Comparison of ENCODE assay signal across 7 mouse cellular contexts in the genomic region with DNA sequence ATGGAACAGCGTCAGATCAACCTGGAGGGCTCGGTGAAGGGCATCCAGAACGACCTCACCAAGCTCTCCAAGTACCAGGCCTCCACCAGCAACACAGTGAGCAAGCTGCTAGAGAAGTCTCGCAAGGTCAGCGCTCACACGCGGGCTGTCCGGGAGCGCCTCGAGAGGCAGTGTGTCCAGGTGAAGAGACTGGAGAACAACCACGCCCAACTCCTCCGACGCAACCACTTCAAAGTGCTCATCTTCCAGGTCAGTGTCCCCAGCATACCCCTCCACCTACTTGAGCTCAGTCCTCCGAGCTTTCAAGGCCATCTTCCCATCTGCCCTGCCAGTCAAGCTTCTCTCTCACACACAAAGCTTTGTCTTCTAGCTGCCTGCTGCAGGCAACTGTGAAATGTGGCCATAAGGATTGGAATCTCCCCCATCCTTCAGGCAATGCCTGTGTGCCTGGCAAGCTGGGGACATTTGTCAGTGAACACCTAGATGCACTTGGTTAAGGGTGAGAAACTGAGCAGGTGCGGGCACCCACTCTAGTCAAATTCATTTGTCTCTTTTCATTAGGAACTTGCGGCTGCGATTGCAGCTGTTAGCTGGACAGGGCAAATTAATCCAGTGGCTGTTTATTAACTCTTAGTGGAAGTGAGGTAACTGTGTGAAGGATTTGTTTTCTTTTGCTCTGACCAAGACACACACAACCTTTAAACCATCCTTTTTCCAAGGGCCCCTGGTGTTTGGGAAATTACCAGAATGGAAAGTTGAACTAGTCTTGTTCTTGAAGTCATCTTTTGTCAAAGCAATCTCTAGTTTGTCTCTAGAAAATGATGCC. TPM values are rescaled to one million over a fixed set of nuclear protein-coding genes. Genes with fewer than 3 reads are reported as not detected.
DNase-seq lines count a peak whose midpoint lies in the region; ATAC-seq and TF ChIP-seq lines count a peak whose summit lies in the region.

No protein-coding gene starts in this region.

- peak overlapping the region; percentile 51 for H3K4me2 ChIP-seq in kidney, postnatal 0 days (ENCODE audit: low read length)
- no peak overlapping the region for H3K4me2 ChIP-seq in midbrain, embryonic 14.5 days (ENCODE audit: low read length)

- ATAC-seq in kidney, postnatal 0 days (replicated peaks; ENCODE audit: low FRiP score, low read depth): peak; percentile 25; the same call in 1 of the 2 replicates
- no peak for ATAC-seq in midbrain, embryonic 14.5 days (ENCODE audit: low FRiP score, low TSS enrichment)

- H3K9me3 ChIP-seq in heart, embryonic 10.5 days: no peaks in the 10 kb centered on the region
- no peaks in the 10 kb centered on the region for H3K9me3 ChIP-seq in kidney, postnatal 0 days (replicated peaks; ENCODE audit: low read length)
- no peaks in the 10 kb centered on the region for H3K9me3 ChIP-seq in midbrain, embryonic 14.5 days (ENCODE audit: control insufficient read depth, low read length)

- peak overlapping the region; percentile 47 for H3K9ac ChIP-seq in kidney, postnatal 0 days (ENCODE audit: low read depth, low read length)
- H3K9ac ChIP-seq in midbrain, embryonic 14.5 days (replicated peaks; ENCODE audit: low read length): no peak overlapping the region

- DNase-seq in 3134 (ENCODE audit: extremely low read depth, insufficient read length, low spot score) (peak; percentile 83), 3T3-L1 (ENCODE audit: low read depth, low spot score) (peak; percentile 33)
- no peak for DNase-seq in heart, embryonic 10.5 days (ENCODE audit: low spot score)
- DNase-seq in kidney, postnatal 0 days (ENCODE audit: low spot score): no peak
- no peak for DNase-seq in midbrain, embryonic 14.5 days
- no peak for DNase-seq in ovary, postnatal 14 days (ENCODE audit: low spot score)
- no peak for DNase-seq in B cell, adult 2 months

- WGBS in heart, embryonic 10.5 days: 80% methylated on average over 17 of the region's 17 CpGs
- 59% methylated on average over 17 of the region's 17 CpGs for WGBS in kidney, postnatal 0 days
- WGBS in midbrain, embryonic 14.5 days: 85% methylated on average over 17 of the region's 17 CpGs

- no peaks in the 10 kb centered on the region for H3K36me3 ChIP-seq in heart, embryonic 10.5 days
- no peaks in the 10 kb centered on the region for H3K36me3 ChIP-seq in kidney, postnatal 0 days (ENCODE audit: insufficient read depth, low read length)
- H3K36me3 ChIP-seq in midbrain, embryonic 14.5 days (ENCODE audit: control insufficient read depth, insufficient read depth, low read length): no peaks in the 10 kb centered on the region

- H3K4me3 ChIP-seq in heart, embryonic 10.5 days: peak overlapping the region; percentile 55
- H3K4me3 ChIP-seq in kidney, postnatal 0 days (replicated peaks; ENCODE audit: low read depth, low read length): peak overlapping the region; percentile 24
- H3K4me3 ChIP-seq in midbrain, embryonic 14.5 days (replicated peaks; ENCODE audit: low read depth, low read length): no peak overlapping the region

- no peaks in the 10 kb centered on the region for H3K27me3 ChIP-seq in heart, embryonic 10.5 days (ENCODE audit: insufficient read depth, poor library complexity, severe bottlenecking)
- H3K27me3 ChIP-seq in kidney, postnatal 0 days (ENCODE audit: insufficient read depth, low read length): no peaks in the 10 kb centered on the region
- no peaks in the 10 kb centered on the region for H3K27me3 ChIP-seq in midbrain, embryonic 14.5 days (ENCODE audit: control insufficient read depth, insufficient read depth, low read length)

- H3K27ac ChIP-seq in heart, embryonic 10.5 days: peak overlapping the region; percentile 92
- H3K27ac ChIP-seq in kidney, postnatal 0 days: peak overlapping the region; percentile 79
- H3K27ac ChIP-seq in midbrain, embryonic 14.5 days (replicated peaks; ENCODE audit: low read depth, low read length): 0 out of 2 replicates have a peak overlapping the region, but pooled peaks have one; percentile 8

- peaks cover 22% of the 10 kb centered on the region for H3K4me1 ChIP-seq in heart, embryonic 10.5 days
- H3K4me1 ChIP-seq in kidney, postnatal 0 days (replicated peaks; ENCODE audit: insufficient read depth, low read length): peaks cover 8% of the 10 kb centered on the region; the same call in 1 of the 2 replicates
- no peaks in the 10 kb centered on the region for H3K4me1 ChIP-seq in midbrain, embryonic 14.5 days (ENCODE audit: control insufficient read depth, insufficient read depth, low read length)

- no peak for TF ChIP-seq CTCF in kidney, postnatal 0 days (IDR thresholded peaks at IDR 0.05; ENCODE audit: low read depth)

RNA-seq across cellular contexts. Expression of a gene that starts 0.9 kb away (rescaled TPM):
- 53.5 and 88.3 TPM in 2 replicates for polyA plus RNA-seq in heart, embryonic 10.5 days (2016; fragmentation: Nextera tagmentation; extraction: Ambion mirVana)
- polyA plus RNA-seq in kidney, postnatal 0 days (2015; fragmentation: Nextera tagmentation; extraction: Ambion mirVana): 30.8 and 32.1 TPM in 2 replicates
- 1.1 and 4.6 TPM in 2 replicates for polyA plus RNA-seq in midbrain, embryonic 14.5 days (2014; fragmentation: Nextera tagmentation; extraction: Ambion mirVana)

Comparison
In these comparisons a context has a peak if more than half of its experiments do, and no peak if none do; other contexts are left out.
1. DNase-seq: peak in 3134 (single experiment) and 3T3-L1 (single experiment); none in heart, embryonic 10.5 days (single experiment), kidney, postnatal 0 days (single experiment), midbrain, embryonic 14.5 days (single experiment), ovary, postnatal 14 days (single experiment) and B cell, adult 2 months (0 of 2).
2. H3K27ac ChIP-seq: peak in every context shown above with its lines; median percentile 92 in heart, embryonic 10.5 days; 79 in kidney, postnatal 0 days; 8 in midbrain, embryonic 14.5 days.